Mouse (Mus musculus) urinary bladder, postnatal 36 days (tissue): Measurements from ENCODE around the gene Tacc3.

Experiments used
- DNase-seq, 2 experiments: peaks; one replicate each; pipeline ENCODE4 v3.0.0; 2022; ENCODE audit warnings: low spot score in 2 of 2, mixed read lengths in 1 of 2

Gene Tacc3

DNA sequence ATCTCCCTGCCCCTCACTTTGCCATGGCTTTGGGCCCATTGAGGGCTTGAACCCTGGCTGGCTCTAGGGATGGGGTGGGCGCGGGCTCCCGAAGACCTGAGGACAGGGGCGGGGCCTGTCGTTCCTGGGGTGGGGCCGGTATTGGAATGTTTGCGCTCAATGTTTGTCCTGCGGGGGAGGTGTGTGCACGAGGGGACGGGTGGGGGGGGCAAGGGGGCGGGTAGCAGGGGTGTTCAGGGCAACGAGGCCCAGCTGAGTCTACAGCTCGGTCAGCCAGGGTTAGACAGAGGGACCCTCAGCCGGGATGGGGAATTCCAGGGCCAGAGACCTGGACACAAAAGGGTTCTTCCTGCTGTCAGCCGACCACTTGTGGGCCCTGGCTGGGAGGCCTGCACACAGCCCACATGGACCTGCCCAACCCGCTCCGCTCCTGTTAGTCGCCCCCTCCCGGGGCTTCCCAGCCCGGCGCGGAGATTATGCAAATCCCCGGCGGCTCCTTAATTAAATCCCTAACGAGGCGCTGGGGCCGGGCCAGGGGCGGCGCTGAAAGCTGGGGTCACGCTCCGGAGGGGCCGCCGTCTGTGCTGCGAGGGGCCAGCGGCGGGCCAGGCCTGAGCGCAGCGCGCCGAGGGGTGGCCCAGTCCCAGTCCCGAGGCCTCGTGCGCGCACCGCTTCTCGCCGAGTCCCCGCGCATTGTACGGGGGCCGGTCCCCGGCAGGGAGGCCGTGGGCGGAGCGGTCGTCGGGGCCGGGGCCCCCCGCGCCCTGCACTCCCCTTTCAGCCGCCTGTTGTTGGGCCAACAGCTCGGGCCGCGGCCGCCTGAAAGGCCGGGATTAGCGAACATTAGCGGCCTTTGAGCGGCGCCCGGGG, 37.2 kb downstream of the Tacc3 start:
- DNase-seq, result peak; percentile 49 to 51

DNA sequence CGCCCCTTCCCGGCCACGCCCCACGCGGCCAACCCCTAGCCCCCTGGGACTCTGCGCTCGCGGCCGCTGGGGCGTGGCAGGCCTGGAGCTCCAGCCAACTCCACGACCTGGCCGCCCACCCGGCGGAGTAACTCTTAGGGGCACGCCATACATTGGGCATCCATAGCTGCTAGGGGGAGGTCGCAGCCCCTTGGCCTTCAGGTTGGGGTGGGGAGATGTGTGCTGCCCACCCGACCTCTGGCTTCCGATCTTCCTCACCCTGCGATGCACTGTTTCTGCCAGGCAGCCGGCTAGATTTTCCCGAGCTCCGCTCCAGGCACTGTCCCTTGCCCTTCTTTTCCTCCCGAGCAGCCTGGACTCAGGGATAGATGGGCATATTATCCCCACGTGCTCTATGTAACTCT, 37.8 kb downstream of the Tacc3 start:
- DNase-seq, result no peak

DNA sequence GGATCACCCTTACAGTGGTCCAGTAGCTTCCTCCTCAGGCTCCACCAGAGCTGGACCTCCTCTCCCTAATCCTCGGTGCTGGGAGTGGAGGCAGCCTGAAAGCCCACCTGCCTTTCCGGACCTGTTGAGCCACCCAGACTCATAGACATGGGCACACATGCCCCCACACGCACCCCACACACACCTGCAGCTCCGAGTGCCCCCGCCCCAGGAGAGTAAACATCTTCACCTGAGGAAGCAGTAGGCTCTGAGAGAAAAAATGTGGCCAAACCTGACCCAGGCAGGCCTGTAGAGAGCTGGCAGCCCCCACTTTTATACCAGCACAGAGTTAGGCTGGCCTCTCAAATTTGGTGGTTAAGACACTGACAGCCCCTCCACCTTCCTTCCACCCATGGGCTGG, 38.5 kb downstream of the Tacc3 start:
- DNase-seq, result peak; percentile 62 to 72

DNA sequence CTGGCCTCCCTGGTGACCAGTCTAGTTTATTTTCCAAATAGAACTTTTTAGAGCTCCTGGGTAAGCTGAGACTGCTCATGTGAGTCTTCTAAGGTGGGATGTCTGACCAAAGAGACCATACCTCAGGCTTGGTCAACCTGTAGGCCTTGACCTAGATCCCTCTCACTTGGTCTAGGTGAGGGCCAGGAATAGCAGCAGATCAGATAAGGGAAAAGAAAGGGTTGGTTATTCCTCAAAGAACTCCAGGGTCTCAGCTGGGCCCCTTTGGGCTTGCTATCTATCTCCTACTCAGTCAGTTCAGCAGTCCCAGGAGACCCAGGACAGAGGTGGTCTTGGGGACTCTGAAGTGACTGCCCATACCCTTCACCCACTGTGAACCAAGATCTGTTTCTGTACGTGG, 39.6 kb downstream of the Tacc3 start:
- no peak for DNase-seq

DNA sequence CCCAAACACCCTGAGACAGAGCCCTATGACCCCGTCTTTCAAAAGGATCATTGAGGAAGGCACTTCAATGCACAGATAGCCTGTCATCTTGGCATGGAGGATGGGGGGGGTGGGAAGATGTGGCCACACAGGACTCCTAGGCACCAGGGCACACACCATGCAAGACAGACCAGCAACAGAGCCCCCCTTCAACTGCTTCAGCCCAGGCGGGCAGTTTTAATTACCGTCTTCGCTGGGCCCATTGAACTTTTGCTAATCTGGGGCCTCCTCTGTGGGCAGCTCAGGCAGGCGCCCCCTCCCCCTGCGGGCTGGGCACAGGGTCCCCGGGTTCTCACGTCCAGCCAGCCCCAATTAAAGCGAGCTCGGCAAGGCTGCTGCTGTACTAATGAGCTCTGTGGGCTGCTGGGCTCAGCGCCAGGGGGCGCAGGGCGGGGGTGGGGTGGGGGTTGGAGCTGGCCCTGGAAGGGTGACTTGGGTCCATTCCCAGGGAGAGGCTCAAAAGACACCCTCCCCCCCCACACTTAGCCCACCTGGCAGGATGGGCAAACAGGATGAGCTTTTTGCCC, 40.1 kb downstream of the Tacc3 start:
- DNase-seq, result no peak

DNA sequence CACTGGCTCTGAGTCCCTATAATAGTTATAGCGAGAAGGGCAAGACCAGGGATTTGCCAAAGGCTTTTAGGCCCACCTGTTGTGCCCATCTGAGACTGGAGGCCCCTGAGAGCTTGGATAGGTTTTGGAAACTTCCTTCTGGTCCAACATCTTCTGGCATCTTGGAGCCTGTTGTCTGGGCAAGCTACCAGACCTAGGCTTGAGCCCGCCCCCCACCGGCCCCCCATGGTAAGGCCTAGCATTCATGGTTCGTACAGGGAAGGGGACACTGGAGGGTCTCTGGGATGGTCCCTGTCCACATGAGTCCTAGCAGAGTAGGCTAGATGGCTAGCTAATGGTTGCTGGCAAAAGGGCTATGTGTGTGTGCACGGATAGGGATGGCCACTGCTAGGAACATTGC, 40.7 kb downstream of the Tacc3 start:
- no peak for DNase-seq

DNA sequence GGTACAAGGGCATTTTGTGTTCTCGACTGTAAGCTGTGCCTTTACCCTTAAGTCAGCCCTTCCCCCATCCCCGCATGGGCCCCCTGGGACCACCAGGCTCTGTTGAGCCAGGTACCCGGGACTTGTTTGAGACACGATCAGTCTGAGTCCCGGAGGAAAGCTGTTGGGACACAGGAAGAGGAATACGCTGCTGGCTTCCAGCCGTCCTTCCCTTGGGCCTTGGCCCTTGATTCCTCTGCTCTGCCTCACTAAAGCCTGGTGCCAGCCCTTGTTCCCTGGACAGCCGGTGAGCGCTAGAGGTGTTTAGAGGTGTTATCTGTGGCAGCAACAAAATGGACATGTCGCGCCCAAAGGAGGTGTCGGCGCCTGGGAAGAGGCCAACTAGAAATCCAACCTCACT, 42.1 kb downstream of the Tacc3 start:
- no peak for DNase-seq

DNA sequence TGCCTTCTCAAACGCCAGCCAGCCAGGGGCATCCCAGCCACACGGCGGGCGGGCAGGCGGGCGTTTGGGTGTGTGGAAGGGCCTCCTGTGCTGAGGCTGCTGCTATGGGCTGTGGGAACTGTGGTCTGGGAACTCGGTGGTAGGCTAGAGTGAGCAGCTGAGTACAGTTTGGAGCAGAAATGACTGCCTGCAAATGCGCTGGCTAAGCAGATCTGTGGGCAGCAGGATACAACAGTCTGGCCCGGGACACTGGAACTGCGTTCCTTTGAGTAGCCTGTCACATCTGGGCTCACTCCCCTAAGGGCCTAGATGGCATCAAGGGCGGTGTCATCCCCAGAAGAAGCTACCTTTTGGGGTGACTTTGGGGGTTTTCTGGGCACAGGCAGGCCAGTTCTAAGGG, 43.9 kb downstream of the Tacc3 start:
- no peak for DNase-seq

DNA sequence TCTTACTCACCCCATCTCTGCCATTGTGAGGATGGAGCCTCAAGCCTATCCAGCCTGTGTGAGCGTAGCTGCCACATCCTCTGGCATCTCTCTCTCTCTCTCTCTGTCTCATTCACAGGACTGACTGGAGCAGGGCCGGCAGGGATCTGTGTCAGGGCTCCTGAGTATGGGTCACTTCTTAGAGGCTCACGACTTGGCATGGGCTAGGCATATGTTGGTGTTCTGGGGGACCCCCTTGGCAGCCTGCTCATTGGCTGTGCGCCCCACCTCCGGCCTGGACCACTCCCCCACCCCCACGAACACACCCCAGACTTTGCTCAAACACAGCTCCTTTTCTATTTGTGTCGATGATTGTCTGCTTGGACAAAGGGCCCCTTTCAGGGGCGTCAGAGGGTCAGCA, 46.1 kb downstream of the Tacc3 start:
- no peak for DNase-seq

DNA sequence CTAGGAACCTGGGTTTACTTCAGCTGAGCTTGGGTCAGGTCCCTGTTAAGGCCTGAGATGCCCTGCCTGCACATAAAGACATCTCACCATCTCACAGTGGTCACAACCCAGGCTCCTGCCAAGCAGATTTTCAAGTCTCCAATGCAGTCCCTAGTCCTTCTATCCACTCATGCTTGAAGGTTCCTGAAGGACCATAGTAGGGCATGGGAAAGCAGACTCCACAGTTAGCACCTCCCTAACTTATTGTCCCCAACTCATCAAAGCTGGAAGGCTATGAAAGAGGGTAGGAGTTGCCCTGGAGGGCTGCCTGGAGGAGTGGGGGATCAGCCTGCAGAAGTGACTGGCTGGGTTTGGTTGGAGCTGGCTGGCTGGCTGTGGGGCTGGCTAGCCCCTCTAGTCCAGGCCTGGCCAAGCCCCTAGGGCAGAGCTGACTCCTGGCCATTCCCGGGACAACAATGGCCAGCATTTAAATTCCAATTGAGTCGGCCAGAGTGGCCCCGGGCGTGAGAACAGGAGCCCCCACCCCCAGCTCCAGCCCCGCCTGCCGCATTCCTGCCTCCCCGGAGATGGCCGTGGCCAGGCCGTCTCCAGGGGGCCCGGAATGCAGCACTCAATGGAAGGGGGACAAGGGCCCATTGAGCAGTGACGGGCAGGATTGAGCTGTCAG, 47.1 kb downstream of the Tacc3 start:
- DNase-seq, result no peak

DNA sequence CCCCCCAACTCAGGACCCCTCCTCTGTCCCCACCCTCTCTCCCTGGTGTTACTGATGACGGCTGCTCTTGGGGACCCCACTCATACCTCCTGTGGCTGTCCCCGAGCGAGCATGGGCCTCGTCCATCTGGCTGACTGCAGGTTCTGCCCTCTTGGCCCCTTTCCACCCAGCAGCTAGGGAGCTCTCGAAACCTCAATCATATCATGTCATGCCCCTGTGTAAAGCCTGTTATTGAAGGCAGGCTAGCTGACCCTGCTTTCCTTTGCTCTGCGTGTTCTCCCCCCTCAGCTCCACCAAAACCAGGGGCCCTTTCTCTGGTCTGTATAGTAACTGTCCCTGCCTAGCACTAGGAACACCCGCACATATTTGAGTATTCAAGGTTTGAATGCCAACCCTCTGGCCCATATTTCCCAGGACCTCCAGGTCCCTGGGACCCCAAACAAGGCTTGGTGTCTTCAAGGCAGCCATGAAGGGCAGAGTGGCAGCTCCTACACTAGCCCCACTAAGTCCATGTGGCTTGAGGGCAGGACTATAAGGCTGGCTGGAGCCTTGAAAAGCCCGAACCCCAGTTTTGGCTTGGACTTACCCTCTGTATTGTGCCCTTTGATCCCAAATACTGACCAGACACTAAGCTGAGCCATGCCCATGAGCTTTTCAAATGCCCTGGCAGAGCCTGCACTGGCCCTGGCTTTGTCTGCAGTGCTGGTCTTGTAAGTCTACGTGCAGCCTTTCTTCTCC, 47.9 kb downstream of the Tacc3 start:
- no peak for DNase-seq

DNA sequence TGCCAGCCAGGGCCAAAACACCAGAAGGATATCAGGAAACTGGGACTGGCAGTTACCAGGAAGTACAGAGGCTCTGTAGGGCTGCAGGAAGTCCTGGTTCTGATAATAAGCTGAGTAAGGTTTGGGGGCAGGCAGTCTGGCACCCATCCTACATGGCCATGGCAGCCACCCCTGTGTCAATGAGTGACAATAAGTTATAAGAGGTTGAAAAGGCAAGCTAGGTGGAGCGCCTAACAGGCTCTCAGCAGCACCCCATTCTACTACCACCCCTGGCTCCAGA, 48.4 kb downstream of the Tacc3 start:
- DNase-seq, result no peak

DNA sequence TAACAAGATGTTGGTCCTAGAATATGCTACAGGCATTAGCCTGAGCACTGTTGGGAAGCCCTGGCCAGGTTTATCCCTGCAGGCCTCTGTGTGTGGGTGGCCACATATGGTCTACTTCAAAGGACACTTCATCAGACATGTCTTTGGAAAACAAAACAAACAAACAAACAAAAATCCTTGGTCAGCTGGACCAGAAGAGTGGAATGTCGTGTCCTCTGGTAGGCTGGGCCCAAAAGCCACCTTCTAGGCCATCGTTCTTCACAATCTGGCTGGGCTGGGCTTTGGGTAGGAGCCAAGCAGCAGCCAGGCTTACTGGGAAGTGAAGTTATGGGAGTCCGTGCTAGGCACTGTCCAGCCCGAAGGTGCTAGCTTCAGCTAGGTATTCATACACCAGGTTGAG, 49.2 kb downstream of the Tacc3 start:
- DNase-seq, result no peak

DNA sequence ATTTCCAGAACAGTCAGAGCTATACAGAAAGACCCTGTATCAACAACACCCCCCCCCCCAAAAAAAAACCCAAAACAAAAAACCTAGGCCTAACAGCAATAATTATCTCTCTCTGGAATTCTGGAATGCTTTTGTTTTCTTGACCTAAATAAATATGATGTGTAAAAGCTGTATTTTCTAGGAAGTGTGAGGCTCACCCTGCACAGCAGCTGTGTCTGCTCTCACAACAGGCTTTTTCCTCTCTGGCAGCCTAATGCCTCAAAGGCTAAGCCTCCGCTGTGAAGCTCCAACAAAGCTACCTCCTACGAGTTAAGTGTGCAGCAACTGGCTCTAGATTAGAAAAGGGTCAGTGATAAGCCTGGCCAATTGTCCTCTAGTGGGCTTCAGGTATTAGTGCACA, 51.1 kb downstream of the Tacc3 start:
- DNase-seq, result no peak

DNA sequence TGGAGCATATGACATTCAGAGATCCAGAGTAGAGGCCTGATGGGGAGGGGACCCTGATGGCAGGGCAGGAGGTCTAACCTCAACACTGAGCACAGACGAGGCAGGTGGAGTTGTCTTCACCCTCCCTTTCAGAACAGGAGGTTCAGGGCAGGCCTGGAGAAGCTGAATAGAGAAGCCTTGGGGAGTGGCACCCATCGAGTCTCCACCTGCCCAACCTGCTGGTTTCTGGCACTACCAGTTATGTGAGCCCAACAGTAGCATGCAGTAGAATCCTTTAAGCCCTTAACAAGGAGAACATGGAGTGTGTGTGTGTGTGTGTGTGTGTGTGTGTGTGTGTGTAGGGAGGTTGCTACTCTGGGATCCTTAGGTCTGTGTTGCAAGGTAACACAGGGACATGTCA, 54.6 kb downstream of the Tacc3 start:
- peak in 1 of 2 experiments; percentile 75 for DNase-seq

DNA sequence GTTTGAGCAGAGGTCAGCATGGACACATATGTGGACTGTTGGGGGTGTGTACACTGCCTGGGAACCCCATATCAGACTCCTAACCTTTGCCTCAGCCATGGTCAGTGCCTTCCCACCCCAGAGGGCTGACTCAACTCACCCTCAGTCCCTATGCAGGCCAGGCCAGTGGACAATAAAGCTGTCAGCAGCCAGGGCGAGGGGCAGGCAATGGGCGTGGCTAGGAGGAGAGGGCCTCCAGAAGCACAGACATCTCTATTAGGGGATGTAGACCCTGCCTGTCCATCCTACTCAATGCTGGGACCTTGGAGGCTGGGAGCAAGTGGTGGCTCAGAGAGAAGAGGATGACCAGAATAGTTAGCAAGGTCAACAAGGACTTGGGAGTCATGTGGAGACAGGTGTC, 57.3 kb downstream of the Tacc3 start:
- no peak for DNase-seq

DNA sequence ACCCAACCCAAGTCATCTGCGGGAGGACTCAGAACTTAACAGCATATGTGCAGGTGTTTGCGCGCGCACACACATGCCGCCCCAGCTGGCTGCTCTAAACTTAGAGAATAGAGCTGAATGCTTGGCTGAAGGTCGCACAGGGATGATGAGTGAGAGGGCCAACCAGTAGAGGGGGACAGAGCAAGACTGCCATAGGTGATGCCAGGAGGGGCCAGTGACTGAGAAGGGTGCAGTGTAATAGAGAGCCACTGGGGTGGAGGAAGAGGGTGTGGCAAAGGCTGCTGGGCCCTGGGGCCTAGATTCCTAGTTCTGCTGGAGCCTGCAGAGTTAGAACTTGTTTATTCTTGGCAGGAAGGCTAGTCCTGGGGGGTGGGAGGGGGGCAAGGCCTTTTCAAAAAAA, 58.5 kb downstream of the Tacc3 start:
- peak in 1 of 2 experiments; percentile 52 for DNase-seq

DNA sequence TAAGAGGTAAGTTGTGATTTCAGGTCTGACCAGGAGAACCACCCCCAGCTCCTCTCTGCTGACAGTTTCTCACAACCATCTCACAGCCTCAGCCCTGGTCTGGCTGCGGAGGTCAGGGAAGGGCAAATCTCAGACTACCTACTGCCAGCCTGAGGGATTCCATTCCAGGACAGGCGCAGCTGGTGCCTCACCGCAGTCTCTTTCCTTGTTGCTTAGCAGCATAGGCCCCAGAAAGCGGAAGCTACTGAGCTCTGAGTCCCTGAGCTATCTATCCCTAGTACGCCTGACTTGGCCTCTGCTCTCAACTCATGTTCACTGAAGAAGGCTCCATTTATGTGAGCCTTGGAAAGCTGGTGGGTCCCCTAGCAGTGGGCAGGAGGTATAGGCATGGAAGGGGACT, 60.5 kb downstream of the Tacc3 start:
- DNase-seq, result no peak

DNA sequence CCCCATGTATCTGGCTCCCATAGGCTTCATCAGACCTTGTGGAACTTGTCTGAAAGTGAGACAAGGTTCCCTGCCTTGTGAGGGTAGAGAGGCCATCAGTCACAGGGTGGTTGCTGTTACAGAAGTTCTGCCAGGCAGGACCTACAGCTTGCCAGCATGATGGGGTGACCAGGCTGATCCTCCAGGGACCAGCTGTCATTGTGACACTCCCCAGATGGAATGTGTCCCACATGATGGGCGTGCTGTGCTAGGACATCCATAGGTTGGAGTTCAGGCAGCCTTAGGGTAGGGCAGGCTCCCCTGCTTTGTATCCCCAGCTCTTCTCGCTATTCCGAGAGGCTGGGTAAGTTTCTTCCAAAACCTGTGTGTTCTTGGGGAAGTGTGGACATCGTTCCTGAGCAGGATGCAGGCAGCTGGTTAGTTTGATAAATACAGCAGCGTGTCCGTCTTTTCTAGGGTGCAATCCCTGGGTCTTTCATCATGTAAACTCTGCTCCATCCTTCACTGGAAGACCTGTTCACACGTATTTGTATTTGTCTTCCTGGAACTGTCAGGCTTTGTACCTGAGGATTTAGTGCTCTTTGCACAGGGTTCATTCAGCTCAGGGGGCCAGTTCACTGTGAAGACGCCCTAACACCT, 63.0 kb downstream of the Tacc3 start:
- no peak for DNase-seq

DNA sequence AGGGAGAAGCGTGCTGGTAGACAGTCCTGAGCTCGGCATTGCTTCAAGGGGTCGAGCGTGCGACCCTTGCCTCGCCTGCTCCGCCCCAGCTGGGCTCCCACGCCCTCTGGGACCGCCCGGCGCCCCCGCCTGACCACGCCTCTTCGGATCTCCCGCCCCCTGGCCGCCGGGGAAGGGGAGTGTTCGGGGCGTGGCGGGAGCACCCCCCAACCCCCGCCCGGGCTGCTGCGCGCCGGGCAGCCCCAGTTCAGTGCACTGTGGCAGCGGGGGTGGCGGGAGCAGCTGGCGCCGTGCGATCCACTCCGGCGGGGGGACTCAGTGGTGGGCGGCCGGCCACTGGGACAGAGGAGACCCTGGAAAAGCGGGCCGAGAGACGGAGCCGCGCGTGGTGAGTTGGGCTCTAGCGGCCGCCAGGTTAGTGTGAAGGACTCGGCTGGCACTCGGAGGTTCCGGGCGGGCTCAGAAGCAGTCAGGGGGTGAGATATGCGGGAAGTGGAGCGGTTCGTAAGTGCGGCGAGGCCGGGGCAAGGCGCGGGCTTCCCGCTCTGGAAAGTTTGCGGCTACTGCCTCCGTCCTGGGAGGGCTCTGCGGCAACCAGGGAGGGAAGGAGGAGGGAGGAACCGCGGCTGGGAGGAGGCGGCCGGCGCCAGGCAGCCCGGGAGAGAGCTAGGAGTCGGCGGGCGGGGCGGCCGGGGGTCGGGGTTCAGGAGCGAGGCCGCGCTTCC, 63.8 kb downstream of the Tacc3 start, which contains the start of gene Fgfr3:
Gene Fgfr3, plus strand, starts transcription at position 134 of the 725 bp plus-strand sequence.
- peak; percentile 67 to 73 for DNase-seq

DNA sequence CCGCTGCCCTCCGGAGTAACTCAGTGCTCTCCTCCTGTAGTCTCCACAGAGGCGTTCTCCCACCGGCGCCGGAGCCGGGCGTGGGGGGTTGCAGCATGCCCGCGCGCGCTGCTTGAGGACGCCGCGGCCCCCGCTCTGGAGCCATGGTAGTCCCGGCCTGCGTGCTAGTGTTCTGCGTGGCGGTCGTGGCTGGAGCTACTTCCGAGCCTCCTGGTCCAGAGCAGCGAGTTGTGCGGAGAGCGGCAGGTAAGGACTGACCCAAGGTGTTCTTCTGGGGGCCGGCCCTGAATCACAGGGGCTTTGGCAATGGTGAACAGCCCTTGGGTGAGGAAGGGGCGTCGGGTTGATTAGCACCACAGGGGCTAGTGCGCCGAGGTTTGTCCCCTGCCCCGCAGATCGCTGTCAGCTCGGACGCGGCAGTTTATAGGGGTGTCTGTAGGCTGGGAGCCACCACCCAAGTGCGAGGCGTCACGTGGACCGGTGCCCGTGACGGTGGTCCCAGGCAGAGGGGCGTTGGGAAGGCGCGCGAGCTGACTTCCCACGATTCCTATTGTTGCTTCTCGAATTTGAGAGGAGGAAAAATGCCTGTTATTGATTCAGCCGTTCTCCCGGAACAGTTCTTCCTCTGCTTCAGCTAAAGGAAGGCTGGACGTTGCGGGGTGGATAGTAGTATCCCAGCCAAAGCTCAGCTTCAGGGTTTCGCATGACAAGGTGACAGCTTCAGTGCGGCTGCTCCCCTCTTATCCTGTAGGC, 64.5 kb downstream of the Tacc3 start:
- no peak for DNase-seq
